Mouse (Mus musculus) right cerebral cortex, postnatal 25 days (tissue): ENCODE measurements around the gene Onecut1.

ENCODE experiments used
- DNase-seq: peaks from one replicate; pipeline ENCODE4 v3.0.0; 2022

The Onecut1 gene

GRCm38 (mm10) chr9:74912619-74913376 lies 51.1 kb downstream of the Onecut1 start:
- DNase-seq: no peak

- DNase-seq: no peak
These were observed 53.9 kb downstream of the Onecut1 start for GRCm38 (mm10) chr9:74915611-74916010.

- no peak for DNase-seq
These were observed 58.7 kb downstream of the Onecut1 start for GRCm38 (mm10) chr9:74920450-74920849.

- DNase-seq: no peak
These were observed 59.7 kb downstream of the Onecut1 start for GRCm38 (mm10) chr9:74921422-74921821.

- DNase-seq: no peak
These were observed 61.2 kb downstream of the Onecut1 start for GRCm38 (mm10) chr9:74922884-74923283.

- DNase-seq: no peak
These were observed 61.7 kb downstream of the Onecut1 start for GRCm38 (mm10) chr9:74923291-74923977.

- DNase-seq: no peak
These were observed 63.6 kb downstream of the Onecut1 start for GRCm38 (mm10) chr9:74925220-74925769.

GRCm38 (mm10) chr9:74929981-74930423 lies 68.3 kb downstream of the Onecut1 start:
- DNase-seq: no peak

- DNase-seq: no peak
These were observed 68.9 kb downstream of the Onecut1 start for GRCm38 (mm10) chr9:74930653-74931052.

- no peak for DNase-seq
These were observed 73.6 kb downstream of the Onecut1 start for GRCm38 (mm10) chr9:74935289-74935688.

- no peak for DNase-seq
These were observed 76.0 kb downstream of the Onecut1 start for GRCm38 (mm10) chr9:74937761-74938160.

- no peak for DNase-seq
These were observed 77.2 kb downstream of the Onecut1 start for GRCm38 (mm10) chr9:74938670-74939534.
